Mouse (Mus musculus) induced T-regulatory cell, adult 2 months (primary cell): ENCODE measurements around the gene Bsdc1.
"Not testable (repeated sequence)": the region's sequence is repeated elsewhere in the genome, so short reads cannot be mapped to it uniquely, and the experiment has no call there.

Experiments
- DNase-seq: peaks from one replicate; pipeline ENCODE4 v3.0.0-alpha.2; 2012; ENCODE audit warnings: low read depth

The Bsdc1 gene

DNA sequence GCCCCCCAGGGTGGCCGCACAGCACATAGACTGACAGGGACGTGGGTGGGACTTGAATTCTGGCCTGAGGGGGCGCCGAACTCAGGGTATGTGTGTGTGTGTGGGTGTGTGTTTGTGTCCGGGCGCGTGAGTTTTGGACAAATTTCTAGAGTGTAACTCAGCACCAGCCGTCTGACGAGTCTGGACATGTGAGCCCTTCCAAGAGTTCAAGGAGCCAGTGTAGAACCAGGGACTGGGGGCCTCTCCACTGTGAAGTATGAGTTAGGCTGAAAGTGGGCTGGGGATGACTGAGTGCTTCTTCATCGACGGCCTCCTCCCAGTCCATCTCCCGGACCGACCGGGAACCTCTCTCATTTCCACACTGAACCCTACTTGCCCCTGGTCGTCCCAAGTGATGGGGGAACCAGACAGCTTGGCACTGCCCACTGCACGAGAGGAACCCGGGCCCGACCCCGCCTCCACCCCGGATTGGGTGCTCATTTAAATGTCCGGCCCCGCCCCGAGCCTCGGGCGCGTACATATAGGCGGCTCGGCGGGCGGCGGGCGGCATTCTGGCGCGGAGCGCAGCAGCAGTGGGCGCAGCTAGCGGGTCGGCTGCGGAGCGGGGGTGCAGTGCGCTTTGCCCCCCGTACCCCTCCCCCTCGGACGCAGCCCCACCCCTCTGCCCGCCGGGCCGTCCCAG is 51.8 kb downstream of the Bsdc1 start, which contains the start of gene Marcksl1:
Marcksl1 (plus strand) TSS at position 496 of the 682 bp plus-strand sequence.
- DNase-seq: peak; percentile 90

GRCm38 (mm10) chr4:129513891-129514290 is 52.5 kb downstream of the Bsdc1 start:
- no peak for DNase-seq

- peak; percentile 84 for DNase-seq
Measured at GRCm38 (mm10) chr4:129514300-129514898, 53.0 kb downstream of the Bsdc1 start.

DNA sequence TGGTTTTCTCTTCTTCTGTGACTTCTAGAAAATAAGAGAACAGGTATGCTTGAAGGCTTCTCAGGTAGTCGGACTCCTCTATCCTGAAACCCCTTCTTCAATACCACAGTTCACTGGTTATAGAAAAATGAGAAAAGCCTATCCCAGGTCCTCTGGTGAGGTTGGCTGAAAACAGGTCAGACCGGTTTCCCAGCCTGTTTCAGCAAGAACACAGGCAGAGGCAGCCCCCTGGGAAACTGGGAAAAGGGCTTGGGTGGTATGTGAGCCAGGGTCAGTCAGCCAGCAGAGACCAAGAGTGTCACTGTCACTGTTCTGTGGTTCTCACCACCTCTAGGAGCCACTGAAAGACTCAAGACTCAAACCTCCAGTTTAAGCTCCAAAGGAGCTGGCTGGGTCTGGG is 55.5 kb downstream of the Bsdc1 start:
- DNase-seq: no peak

DNA sequence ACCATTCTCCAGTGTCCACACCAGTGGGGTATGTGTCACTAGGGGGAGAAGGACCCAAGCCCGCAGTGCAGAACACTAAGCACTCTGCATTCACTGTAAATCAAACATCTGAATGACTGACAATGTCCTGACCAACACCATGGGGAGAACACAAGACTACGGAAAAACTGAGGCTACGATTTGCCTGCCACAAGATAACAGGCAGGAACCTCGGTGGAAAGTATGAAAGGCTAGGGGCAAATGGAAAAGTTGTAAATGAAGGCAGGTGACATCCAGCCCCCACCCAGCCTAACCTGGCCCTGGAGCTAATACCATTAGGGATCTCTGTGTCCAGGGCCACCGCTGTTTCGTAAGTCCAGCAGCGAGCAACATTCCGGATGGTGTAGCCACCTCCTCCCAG is 57.1 kb downstream of the Bsdc1 start:
- no peak for DNase-seq

- no peak for DNase-seq
Measured at GRCm38 (mm10) chr4:129525338-129525737, 64.0 kb downstream of the Bsdc1 start.

DNA sequence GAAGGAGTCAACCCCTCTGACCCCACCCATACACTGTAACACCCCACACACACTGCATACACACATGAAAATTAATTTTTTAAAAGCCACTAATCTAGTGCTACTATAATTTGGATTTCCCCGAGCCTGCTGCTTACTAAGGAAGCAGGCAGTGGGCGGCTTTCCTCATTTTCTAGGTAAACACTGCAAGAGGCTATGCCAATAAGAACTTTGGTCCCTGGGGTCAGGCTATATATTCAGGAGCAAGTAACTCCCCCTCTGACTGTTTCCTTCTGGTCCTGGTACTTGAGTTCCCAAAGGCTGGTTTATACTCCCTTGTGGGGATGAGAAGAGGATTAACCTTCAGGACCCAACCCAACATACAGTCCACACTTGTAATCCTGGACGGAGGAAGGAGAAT is 64.5 kb downstream of the Bsdc1 start:
- DNase-seq: no peak

DNA sequence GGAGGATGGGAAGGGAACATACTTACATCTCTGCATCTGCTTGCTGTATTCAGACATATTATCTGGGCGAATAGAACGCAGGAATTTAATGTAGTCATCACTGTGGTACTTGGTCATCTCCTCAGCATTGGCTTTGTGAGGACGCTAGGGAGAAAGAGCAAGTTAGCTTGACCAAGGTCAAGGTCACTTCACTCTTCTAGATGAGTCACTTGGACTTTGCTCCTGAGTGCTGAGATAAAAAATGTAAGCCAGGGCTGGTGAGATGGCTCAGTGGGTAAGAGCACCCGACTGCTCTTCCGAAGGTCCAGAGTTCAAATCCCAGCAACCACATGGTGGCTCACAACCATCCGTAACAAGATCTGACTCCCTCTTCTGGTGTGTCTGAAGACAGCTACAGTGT is 67.5 kb downstream of the Bsdc1 start:
- not testable (repeated sequence) for DNase-seq
